Mouse (Mus musculus): Measurements from ENCODE around the gene Hykk. TPM values are rescaled to one million over a fixed set of nuclear protein-coding genes. Genes with fewer than 3 reads are reported as not detected.
A peak's percentile ranks its signal among the peaks of the same experiment; 100 is the strongest.
"Not testable (repeated sequence)": the region's sequence is repeated elsewhere in the genome, so short reads cannot be mapped to it uniquely, and the experiment has no call there.

The Hykk gene
- under 1 TPM; 0.74 to 0.79 TPM for total RNA-seq (2021)
- long read RNA-seq, experiment 1, partial matches to known transcripts = 1 of 1 reads
- long read RNA-seq, experiment 1, other reads (novel, unspliced or antisense) = 0 of 1 reads
- long read RNA-seq, experiment 2, partial matches to known transcripts = 0 of 2 reads
- long read RNA-seq, experiment 2, other reads (novel, unspliced or antisense) = 2 of 2 reads

- intact Hi-C loops (cut with DNase I) = loop anchor here (5.0 kb wide), 1 partner anchor 35 kb away; the partner anchor contains the start of genes AY074887 and Psma4
- DNase-seq = peak; percentile 79 to 85
Observed at GRCm38 (mm10) chr9:54917010-54917677, at the start of gene Hykk. Gene Hykk (plus strand): TSS chr9:54917283.

- no peak for DNase-seq
- intact Hi-C loops (cut with DNase I) = no loop called here
Observed at GRCm38 (mm10) chr9:54878759-54879158, 38.3 kb upstream of the Hykk start.

- intact Hi-C loops (cut with DNase I) = no loop called here
- DNase-seq = no peak
Observed at GRCm38 (mm10) chr9:54892111-54892510, 25.0 kb upstream of the Hykk start.

GRCm38 (mm10) chr9:54897097-54897496 lies 20.0 kb upstream of the Hykk start:
- DNase-seq = no peak
- intact Hi-C loops (cut with DNase I) = no loop called here

DNA sequence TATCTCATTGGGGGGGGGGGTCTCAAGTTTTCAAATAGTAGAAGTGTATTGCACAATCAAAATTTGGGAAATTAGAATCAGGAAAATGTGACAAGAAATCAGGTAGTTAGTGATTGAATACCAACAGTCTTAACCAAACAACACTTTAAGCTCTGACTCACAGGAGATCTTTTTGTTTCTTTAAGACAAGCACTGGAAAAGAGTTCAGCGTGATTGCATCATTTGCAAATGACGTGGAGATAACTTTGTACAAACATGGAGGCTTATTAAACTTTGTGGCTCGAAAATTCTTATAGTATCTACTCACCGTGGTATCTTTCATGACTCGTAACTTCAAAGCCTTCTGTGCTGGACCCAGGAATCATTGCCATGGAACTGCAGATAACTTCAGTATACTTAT lies 7.6 kb upstream of the Hykk start:
- intact Hi-C loops (cut with DNase I) = no loop called here
- DNase-seq = no peak

GRCm38 (mm10) chr9:54915576-54915975 lies 1.5 kb upstream of the Hykk start:
- intact Hi-C loops (cut with DNase I) = loop anchor here (5.0 kb wide), 1 partner anchor 37 kb away; the partner anchor contains the start of genes AY074887 and Psma4

DNA sequence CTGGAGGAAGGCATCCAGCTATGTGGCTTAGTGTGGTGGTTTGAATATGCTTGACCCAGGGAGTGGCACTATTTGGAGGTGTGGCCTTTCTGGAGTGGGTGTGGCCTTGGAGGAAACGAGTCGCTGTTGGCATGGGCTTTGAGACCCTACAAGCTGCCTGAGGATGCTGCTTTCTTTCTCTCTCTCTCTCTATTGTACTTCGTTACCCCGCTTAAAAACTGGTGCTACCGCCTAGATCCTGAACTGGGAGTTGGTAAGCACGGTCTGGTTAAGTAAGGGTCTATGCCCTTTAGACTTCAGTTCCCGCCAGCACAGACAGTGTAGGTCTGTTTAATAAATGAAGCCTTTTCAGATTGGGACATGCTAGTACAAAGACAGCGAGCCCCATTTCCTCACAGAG lies 682 bp upstream of the Hykk start:
- no peak for DNase-seq
- intact Hi-C loops (cut with DNase I) = loop anchor here (5.0 kb wide), 1 partner anchor 36 kb away; the partner anchor contains the start of genes AY074887 and Psma4

More at GRCm38 (mm10) chr9:54915576-54915975, 1.5 kb upstream of the Hykk start:
- no peak for DNase-seq

GRCm38 (mm10) chr9:54918191-54918590 lies 1.1 kb downstream of the Hykk start:
- intact Hi-C loops (cut with DNase I) = loop anchor here (5.0 kb wide), 1 partner anchor 34 kb away; the partner anchor contains the start of genes AY074887 and Psma4
- DNase-seq = no peak

DNA sequence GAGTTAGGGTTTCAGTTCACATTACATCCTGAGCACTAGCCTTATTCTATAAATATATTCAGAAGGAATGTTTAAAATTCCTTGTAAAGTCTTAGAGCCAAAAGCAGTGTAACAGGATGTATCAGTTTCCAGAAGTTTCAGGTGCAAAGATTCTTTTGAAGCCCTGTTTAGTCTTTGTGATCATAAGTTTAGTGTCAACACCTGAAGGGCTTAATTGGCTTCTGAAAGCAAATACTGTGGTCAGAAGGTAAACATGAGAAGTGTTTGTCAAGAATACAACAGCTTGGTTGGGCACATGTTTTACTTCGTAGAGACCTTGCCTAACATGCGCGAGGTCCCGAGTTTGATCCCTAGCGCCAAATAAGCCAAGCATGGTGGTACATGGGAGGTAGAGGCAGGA lies 1.7 kb downstream of the Hykk start:
- intact Hi-C loops (cut with DNase I) = loop anchor here (5.0 kb wide), 1 partner anchor 34 kb away; the partner anchor contains the start of genes AY074887 and Psma4
- no peak for DNase-seq

DNA sequence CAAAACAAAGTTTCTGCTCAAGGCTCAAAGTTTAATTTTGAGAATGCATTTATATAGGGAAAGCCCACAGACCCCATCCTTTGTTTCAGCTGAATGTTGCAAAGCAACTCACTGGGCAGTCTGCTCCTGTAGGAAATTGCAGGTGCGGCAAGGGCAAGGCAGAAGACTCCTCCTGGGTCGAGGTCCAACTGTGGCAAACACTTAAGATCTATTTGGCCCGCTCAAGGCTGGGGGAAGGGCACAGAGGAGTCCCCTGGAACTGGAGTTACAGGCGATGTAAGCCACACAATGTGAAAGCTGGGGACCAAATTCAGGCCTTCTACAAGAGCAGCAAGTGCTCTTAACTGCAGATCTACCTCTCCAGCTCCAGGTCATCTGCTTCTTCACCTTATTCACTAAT lies 2.9 kb downstream of the Hykk start:
- intact Hi-C loops (cut with DNase I) = loop anchor here (5.0 kb wide), 1 partner anchor 32 kb away; the partner anchor contains the start of genes AY074887 and Psma4
- no peak for DNase-seq

DNA sequence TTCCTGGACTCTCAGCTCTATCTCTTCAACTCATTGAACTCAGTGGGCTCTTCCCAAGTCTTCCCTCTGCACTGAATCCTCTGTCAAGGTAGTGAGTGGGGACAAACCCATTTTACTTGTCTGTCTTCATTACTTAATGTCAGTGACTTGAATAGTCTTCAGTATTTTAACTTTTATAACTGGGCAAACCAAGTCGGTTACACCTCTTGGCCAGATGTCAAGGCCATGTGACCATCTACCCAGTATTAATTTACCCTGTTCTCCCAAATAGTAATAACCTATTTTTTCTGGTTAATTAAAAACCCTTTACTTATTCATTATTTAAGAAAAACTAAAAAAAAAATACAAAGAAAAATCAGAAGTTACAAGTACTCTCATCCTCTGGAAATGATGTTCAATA lies 13.7 kb downstream of the Hykk start:
- no peak for DNase-seq
- intact Hi-C loops (cut with DNase I) = no loop called here

GRCm38 (mm10) chr9:54931765-54932164 lies 14.7 kb downstream of the Hykk start:
- intact Hi-C loops (cut with DNase I) = no loop called here

DNA sequence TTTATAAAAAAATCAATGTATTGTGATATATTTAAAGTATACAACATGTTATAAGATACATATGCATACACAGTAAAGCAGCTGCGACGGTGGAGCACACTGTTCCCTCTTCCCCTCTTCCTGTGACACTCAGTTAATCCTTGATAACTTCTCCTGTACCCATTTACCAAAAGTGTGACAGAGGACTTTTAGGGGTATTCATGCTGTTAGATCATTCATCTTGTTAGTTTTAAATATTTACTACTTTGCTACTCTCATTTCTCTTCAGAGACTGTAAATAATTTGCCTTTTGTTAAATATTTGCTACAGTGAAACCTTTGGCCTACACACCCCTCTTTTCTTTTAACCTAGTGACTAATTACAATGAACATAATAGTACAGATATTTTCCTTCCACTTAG lies 15.3 kb downstream of the Hykk start:
- intact Hi-C loops (cut with DNase I) = no loop called here
- DNase-seq = no peak

More at GRCm38 (mm10) chr9:54931765-54932164, 14.7 kb downstream of the Hykk start:
- no peak for DNase-seq

GRCm38 (mm10) chr9:54942071-54942470 lies 25.0 kb downstream of the Hykk start:
- DNase-seq = no peak
- intact Hi-C loops (cut with DNase I) = no loop called here

DNA sequence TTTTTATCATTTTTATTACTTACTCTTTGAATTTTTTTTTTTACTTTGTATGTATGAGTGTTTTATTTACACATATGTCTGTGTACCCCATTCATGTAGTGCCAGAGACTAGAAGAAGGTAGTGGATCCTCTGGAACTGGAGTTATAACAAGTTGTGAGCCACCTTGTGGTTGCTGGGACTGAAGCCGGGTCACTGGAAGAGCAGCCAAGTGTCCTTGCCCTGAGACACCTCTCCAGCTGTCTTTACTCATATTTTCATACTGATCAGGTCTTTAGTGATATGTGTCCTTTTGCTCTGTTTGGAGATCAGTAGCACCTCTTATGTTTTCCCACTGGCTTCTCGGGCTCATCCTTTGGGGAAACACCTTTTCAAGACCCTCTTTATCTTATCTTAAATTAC lies 27.4 kb downstream of the Hykk start:
- intact Hi-C loops (cut with DNase I) = no loop called here
- no peak for DNase-seq

GRCm38 (mm10) chr9:54946256-54946655 lies 29.2 kb downstream of the Hykk start:
- intact Hi-C loops (cut with DNase I) = no loop called here

DNA sequence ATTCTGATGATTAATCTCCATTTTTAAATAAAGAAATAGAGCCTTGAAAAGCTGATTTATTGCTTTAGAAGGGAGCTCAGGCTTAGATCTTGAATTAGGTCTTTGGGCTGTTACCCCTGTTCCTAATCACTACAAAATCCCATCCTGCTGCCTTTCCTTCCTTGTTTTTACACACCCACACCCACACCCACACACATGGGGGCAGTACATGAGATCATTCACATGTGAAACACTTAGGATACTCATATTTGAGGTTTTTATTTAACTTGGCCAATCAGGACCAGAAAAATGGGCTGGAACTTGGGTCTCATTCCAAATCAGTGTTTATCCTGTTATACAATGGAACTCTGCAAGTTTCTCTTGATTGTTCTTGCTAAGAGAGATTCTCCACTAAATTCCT lies 32.4 kb downstream of the Hykk start:
- DNase-seq = no peak
- intact Hi-C loops (cut with DNase I) = no loop called here

More at GRCm38 (mm10) chr9:54946256-54946655, 29.2 kb downstream of the Hykk start:
- DNase-seq = no peak

DNA sequence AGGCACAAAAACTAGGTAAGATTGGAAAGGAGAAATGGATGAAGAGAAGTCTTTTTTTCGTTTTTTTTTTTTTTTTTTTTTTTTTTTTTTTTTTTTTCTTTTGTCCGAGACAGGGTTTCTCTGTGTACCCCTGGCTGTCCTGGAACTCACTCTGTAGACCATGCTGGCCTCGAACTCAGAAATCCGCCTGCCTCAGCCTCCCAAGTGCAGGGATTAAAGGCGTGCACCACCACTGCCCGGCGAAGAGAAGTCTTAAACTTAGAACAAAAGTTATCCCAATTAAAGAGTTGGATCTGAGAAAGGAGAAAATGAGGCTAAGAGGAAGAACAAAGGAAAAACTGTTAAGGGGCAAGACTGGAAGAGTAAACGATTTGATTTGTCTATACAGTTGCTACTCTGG lies 33.1 kb downstream of the Hykk start:
- not testable (repeated sequence) for DNase-seq
- intact Hi-C loops (cut with DNase I) = loop anchor here (5.0 kb wide), 1 partner anchor 33 kb away; the partner anchor contains the start of gene Hykk

GRCm38 (mm10) chr9:54950575-54951321 lies 33.7 kb downstream of the Hykk start, which contains the start of the genes Psma4 and AY074887:
Gene Psma4 (plus strand): TSS chr9:54950790.
Gene AY074887 (minus strand): TSS chr9:54950998.
- peak; percentile 88 to 89 for DNase-seq
- intact Hi-C loops (cut with DNase I) = loop anchor here (5.0 kb wide), 1 partner anchor 33 kb away; the partner anchor contains the start of gene Hykk

DNA sequence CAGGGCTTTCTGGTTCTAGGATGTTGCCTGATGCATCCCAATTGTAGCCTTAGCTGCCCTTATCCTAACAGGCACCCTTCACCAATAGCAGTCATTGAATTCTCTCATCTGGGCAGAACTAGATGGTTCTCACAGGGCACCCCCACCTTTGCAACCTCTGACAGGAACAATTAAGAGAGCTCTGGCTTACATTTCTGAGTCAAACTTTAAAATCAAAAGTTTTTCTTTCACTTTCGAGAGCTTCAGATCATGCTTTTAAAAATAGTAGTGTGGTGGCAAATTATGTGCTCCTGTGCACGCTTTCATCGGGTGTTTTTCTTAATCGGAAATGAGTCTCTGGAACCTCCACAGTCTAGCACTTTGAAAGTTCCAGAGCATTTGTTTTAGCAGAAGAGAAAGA lies 44.0 kb downstream of the Hykk start:
- intact Hi-C loops (cut with DNase I) = no loop called here
- no peak for DNase-seq

- DNase-seq = no peak
- intact Hi-C loops (cut with DNase I) = no loop called here
Observed at GRCm38 (mm10) chr9:54963669-54964068, 46.6 kb downstream of the Hykk start.
